Mouse (Mus musculus): Measurements from ENCODE around the gene Usp2. TPM values are rescaled to one million over a fixed set of nuclear protein-coding genes. Genes with fewer than 3 reads are reported as not detected.

Usp2 gene
- polyA plus RNA-seq, 1 experiment from 2014 or later: 12.2 TPM

- Histone ChIP-seq H3K4me2 (ENCODE audit: low read depth, low read length) (no peak overlapping the region), H3K9ac (ENCODE audit: low read length) (no peak overlapping the region), H3K27ac (ENCODE audit: low read length) (no peak overlapping the region), H3K4me3 (ENCODE audit: low read length) (no peak overlapping the region), H3K27me3 (ENCODE audit: control insufficient read depth, insufficient read depth, low read depth, low read length) (peaks cover 39% of the 10 kb centered on the region), H3K36me3 (ENCODE audit: control insufficient read depth, insufficient read depth, low read length) (no peaks in the 10 kb centered on the region), H3K4me1 (replicated peaks; ENCODE audit: control insufficient read depth, insufficient read depth, low read length) (peaks cover 5% of the 10 kb centered on the region), H3K9me3 (ENCODE audit: control insufficient read depth, low read length) (no peaks in the 10 kb centered on the region)
- ATAC-seq (ENCODE audit: low read depth): no peak
- 63% methylated on average over 3 of the region's 3 CpGs for WGBS
These were observed 21.5 kb upstream of the Usp2 start for GRCm38 (mm10) chr9:44045158-44045883.

GRCm38 (mm10) chr9:44045884-44046272 is 20.9 kb upstream of the Usp2 start:
- H3K4me3 ChIP-seq (ENCODE audit: low read length): no peak overlapping the region
- no peak overlapping the region for H3K4me2 ChIP-seq (ENCODE audit: low read depth, low read length)
- H3K36me3 ChIP-seq (ENCODE audit: control insufficient read depth, insufficient read depth, low read length): no peaks in the 10 kb centered on the region
- ATAC-seq (ENCODE audit: low read depth): no peak
- H3K27ac ChIP-seq (ENCODE audit: low read length): no peak overlapping the region
- peaks cover 39% of the 10 kb centered on the region for H3K27me3 ChIP-seq (ENCODE audit: control insufficient read depth, insufficient read depth, low read depth, low read length)
- peaks cover 5% of the 10 kb centered on the region for H3K4me1 ChIP-seq (replicated peaks; ENCODE audit: control insufficient read depth, insufficient read depth, low read length)
- no peaks in the 10 kb centered on the region for H3K9me3 ChIP-seq (ENCODE audit: control insufficient read depth, low read length)
- 83% methylated on average over 5 of the region's 5 CpGs for WGBS
- no peak overlapping the region for H3K9ac ChIP-seq (ENCODE audit: low read length)

GRCm38 (mm10) chr9:44046426-44046825 is 20.4 kb upstream of the Usp2 start:
- Histone ChIP-seq H3K36me3 (ENCODE audit: control insufficient read depth, insufficient read depth, low read length) (no peaks in the 10 kb centered on the region), H3K9ac (ENCODE audit: low read length) (no peak overlapping the region), H3K27ac (ENCODE audit: low read length) (no peak overlapping the region), H3K4me3 (ENCODE audit: low read length) (no peak overlapping the region), H3K4me1 (replicated peaks; ENCODE audit: control insufficient read depth, insufficient read depth, low read length) (peaks cover 5% of the 10 kb centered on the region), H3K27me3 (ENCODE audit: control insufficient read depth, insufficient read depth, low read depth, low read length) (peaks cover 38% of the 10 kb centered on the region), H3K4me2 (ENCODE audit: low read depth, low read length) (no peak overlapping the region), H3K9me3 (ENCODE audit: control insufficient read depth, low read length) (no peaks in the 10 kb centered on the region)
- WGBS: 79% methylated on average over 12 of the region's 12 CpGs
- ATAC-seq (ENCODE audit: low read depth): no peak

GRCm38 (mm10) chr9:44047071-44047470 is 19.8 kb upstream of the Usp2 start:
- Histone ChIP-seq H3K9me3 (ENCODE audit: control insufficient read depth, low read length) (no peaks in the 10 kb centered on the region), H3K4me3 (ENCODE audit: low read length) (no peak overlapping the region), H3K4me1 (replicated peaks; ENCODE audit: control insufficient read depth, insufficient read depth, low read length) (peaks cover 5% of the 10 kb centered on the region), H3K9ac (ENCODE audit: low read length) (no peak overlapping the region), H3K36me3 (ENCODE audit: control insufficient read depth, insufficient read depth, low read length) (no peaks in the 10 kb centered on the region), H3K27me3 (ENCODE audit: control insufficient read depth, insufficient read depth, low read depth, low read length) (peaks cover 33% of the 10 kb centered on the region), H3K4me2 (ENCODE audit: low read depth, low read length) (no peak overlapping the region), H3K27ac (ENCODE audit: low read length) (no peak overlapping the region)
- 24% methylated on average over 6 of the region's 6 CpGs for WGBS
- ATAC-seq (ENCODE audit: low read depth): no peak

GRCm38 (mm10) chr9:44047571-44048490 is 19.0 kb upstream of the Usp2 start:
- Histone ChIP-seq H3K27ac (ENCODE audit: low read length) (no peak overlapping the region), H3K27me3 (ENCODE audit: control insufficient read depth, insufficient read depth, low read depth, low read length) (peaks cover 29% of the 10 kb centered on the region), H3K9me3 (ENCODE audit: control insufficient read depth, low read length) (no peaks in the 10 kb centered on the region), H3K9ac (ENCODE audit: low read length) (no peak overlapping the region), H3K4me2 (ENCODE audit: low read depth, low read length) (no peak overlapping the region), H3K4me1 (replicated peaks; ENCODE audit: control insufficient read depth, insufficient read depth, low read length) (peaks cover 5% of the 10 kb centered on the region), H3K4me3 (ENCODE audit: low read length) (no peak overlapping the region), H3K36me3 (ENCODE audit: control insufficient read depth, insufficient read depth, low read length) (no peaks in the 10 kb centered on the region)
- WGBS: 62% methylated on average over 14 of the region's 14 CpGs
- no peak for ATAC-seq (ENCODE audit: low read depth)

GRCm38 (mm10) chr9:44048541-44049380 is 18.1 kb upstream of the Usp2 start:
- no peaks in the 10 kb centered on the region for H3K36me3 ChIP-seq (ENCODE audit: control insufficient read depth, insufficient read depth, low read length)
- no peak overlapping the region for H3K9ac ChIP-seq (ENCODE audit: low read length)
- no peak overlapping the region for H3K27ac ChIP-seq (ENCODE audit: low read length)
- peaks cover 20% of the 10 kb centered on the region for H3K27me3 ChIP-seq (ENCODE audit: control insufficient read depth, insufficient read depth, low read depth, low read length)
- ATAC-seq (ENCODE audit: low read depth): no peak
- WGBS: 58% methylated on average over 15 of the region's 15 CpGs
- H3K4me3 ChIP-seq (ENCODE audit: low read length): no peak overlapping the region
- 0 out of 2 replicates have a peak, but pooled peaks cover 2% of the 10 kb centered on the region for H3K4me1 ChIP-seq (replicated peaks; ENCODE audit: control insufficient read depth, insufficient read depth, low read length)
- H3K4me2 ChIP-seq (ENCODE audit: low read depth, low read length): no peak overlapping the region
- H3K9me3 ChIP-seq (ENCODE audit: control insufficient read depth, low read length): no peaks in the 10 kb centered on the region

- Histone ChIP-seq H3K27ac (ENCODE audit: low read length) (no peak overlapping the region), H3K4me2 (ENCODE audit: low read depth, low read length) (no peak overlapping the region), H3K36me3 (ENCODE audit: control insufficient read depth, insufficient read depth, low read length) (no peaks in the 10 kb centered on the region), H3K9me3 (ENCODE audit: control insufficient read depth, low read length) (no peaks in the 10 kb centered on the region), H3K4me1 (replicated peaks; ENCODE audit: control insufficient read depth, insufficient read depth, low read length) (no peaks in the 10 kb centered on the region), H3K27me3 (ENCODE audit: control insufficient read depth, insufficient read depth, low read depth, low read length) (peaks cover 12% of the 10 kb centered on the region), H3K4me3 (ENCODE audit: low read length) (no peak overlapping the region), H3K9ac (ENCODE audit: low read length) (no peak overlapping the region)
- ATAC-seq (ENCODE audit: low read depth): no peak
- 84% methylated on average over 8 of the region's 8 CpGs for WGBS
These were observed 17.2 kb upstream of the Usp2 start for GRCm38 (mm10) chr9:44049381-44050165.

- 54% methylated on average over 3 of the region's 3 CpGs for WGBS
- ATAC-seq (ENCODE audit: low read depth): no peak
- Histone ChIP-seq H3K36me3 (ENCODE audit: control insufficient read depth, insufficient read depth, low read length) (no peaks in the 10 kb centered on the region), H3K9ac (ENCODE audit: low read length) (no peak overlapping the region), H3K9me3 (ENCODE audit: control insufficient read depth, low read length) (no peaks in the 10 kb centered on the region), H3K27me3 (ENCODE audit: control insufficient read depth, insufficient read depth, low read depth, low read length) (no peaks in the 10 kb centered on the region), H3K27ac (ENCODE audit: low read length) (no peak overlapping the region), H3K4me2 (ENCODE audit: low read depth, low read length) (no peak overlapping the region), H3K4me3 (ENCODE audit: low read length) (no peak overlapping the region), H3K4me1 (replicated peaks; ENCODE audit: control insufficient read depth, insufficient read depth, low read length) (no peaks in the 10 kb centered on the region)
These were observed 14.0 kb upstream of the Usp2 start for GRCm38 (mm10) chr9:44052855-44053254.

Measured in lung, embryonic 16.5 days (tissue).